Mouse (Mus musculus): ENCODE measurements at regions not wholly inside any gene's neighbourhood (a gene's known extent, or its start where the extent isn't known, plus 50 kb on each side); places are given as distances from the start of the nearest gene placed in this dataset.
A peak's percentile ranks its signal among the peaks of the same experiment; 100 is the strongest.

DNA sequence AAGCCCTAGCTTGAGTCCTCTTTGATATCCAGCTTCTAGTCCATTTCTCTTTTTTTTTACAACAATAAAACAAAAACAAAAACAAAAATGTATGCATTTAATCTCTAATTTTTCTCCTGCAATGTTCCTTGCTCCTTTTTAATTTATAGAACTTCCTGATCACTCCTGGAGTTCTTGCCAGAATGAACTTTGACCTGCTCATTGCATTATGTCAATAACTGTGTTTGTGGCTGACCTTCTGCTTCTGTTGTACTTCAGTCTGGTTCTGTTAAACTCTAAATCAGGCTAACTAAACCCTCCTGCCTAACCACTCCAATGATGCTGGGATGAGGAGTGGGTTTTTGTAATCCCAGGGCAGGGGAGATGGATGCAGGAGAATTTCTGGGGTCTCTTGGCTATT, 674.0 kb downstream of the Gsdmc2 start:
- Histone ChIP-seq H3K27ac (ENCODE audit: low read depth) (no peak overlapping the region), H3K4me3 (ENCODE audit: low read depth, low read length) (no peak overlapping the region), H3K9me3 (ENCODE audit: low read length) (no peaks in the 10 kb centered on the region), H3K36me3 (replicated peaks; ENCODE audit: insufficient read depth, low read length) (no peaks in the 10 kb centered on the region), H3K4me1 (ENCODE audit: insufficient read depth) (no peaks in the 10 kb centered on the region), H3K4me2 (ENCODE audit: low read depth, low read length) (no peak overlapping the region), H3K27me3 (ENCODE audit: insufficient read depth, low read length) (no peaks in the 10 kb centered on the region), H3K9ac (replicated peaks) (no peak overlapping the region)
- ATAC-seq (no peak), DNase-seq (no peak)
- TF ChIP-seq EP300 (IDR thresholded peaks at IDR 0.05; ENCODE audit: low read depth) = no peak
- no peak for TF ChIP-seq CTCF (IDR thresholded peaks at IDR 0.05; ENCODE audit: low read depth)

- no peaks in the 10 kb centered on the region for H3K9me3 ChIP-seq (ENCODE audit: low read length)
- no peak overlapping the region for H3K9ac ChIP-seq (replicated peaks)
- no peak overlapping the region for H3K27ac ChIP-seq (ENCODE audit: low read depth)
- H3K4me3 ChIP-seq (ENCODE audit: low read depth, low read length) = no peak overlapping the region
- no peak overlapping the region for H3K4me2 ChIP-seq (ENCODE audit: low read depth, low read length)
- H3K27me3 ChIP-seq (ENCODE audit: insufficient read depth, low read length) = no peaks in the 10 kb centered on the region
- WGBS (ENCODE audit: insufficient replicate concordance) = 71% methylated on average over 1 of the region's 1 CpGs
- no peak for ATAC-seq
- DNase-seq = no peak
- H3K36me3 ChIP-seq (replicated peaks; ENCODE audit: insufficient read depth, low read length) = no peaks in the 10 kb centered on the region
- no peaks in the 10 kb centered on the region for H3K4me1 ChIP-seq (ENCODE audit: insufficient read depth)
- no peak for TF ChIP-seq EP300 (IDR thresholded peaks at IDR 0.05; ENCODE audit: low read depth)
- no peak for TF ChIP-seq CTCF (IDR thresholded peaks at IDR 0.05; ENCODE audit: low read depth)
Measured at GRCm38 (mm10) chr15:63170171-63170570, 674.8 kb downstream of the Gsdmc2 start.

DNA sequence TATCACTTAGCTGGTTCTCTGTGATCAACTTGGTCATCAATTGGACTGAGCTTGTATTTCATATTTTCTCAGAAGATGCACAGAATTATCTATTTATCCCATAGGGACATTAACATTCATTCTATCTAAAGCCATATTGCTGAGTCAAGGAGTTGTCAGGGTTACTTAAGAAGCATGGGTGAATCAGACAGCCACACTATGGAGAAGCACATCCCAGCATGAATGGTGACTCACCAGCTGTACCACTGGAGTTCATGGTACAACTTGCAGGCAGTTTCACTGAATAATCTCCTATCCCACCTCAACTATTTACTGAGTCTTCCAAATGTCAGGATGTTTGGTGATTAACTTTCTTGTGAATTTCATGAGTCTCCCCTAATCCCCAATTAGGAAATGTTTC, 678.6 kb downstream of the Gsdmc2 start:
- no peak overlapping the region for H3K4me2 ChIP-seq (ENCODE audit: low read depth, low read length)
- no peaks in the 10 kb centered on the region for H3K27me3 ChIP-seq (ENCODE audit: insufficient read depth, low read length)
- no peak overlapping the region for H3K27ac ChIP-seq (ENCODE audit: low read depth)
- no peak for TF ChIP-seq CTCF (IDR thresholded peaks at IDR 0.05; ENCODE audit: low read depth)
- TF ChIP-seq EP300 (IDR thresholded peaks at IDR 0.05; ENCODE audit: low read depth) = no peak
- ATAC-seq = no peak
- no peaks in the 10 kb centered on the region for H3K36me3 ChIP-seq (replicated peaks; ENCODE audit: insufficient read depth, low read length)
- no peak for DNase-seq
- H3K4me1 ChIP-seq (ENCODE audit: insufficient read depth) = no peaks in the 10 kb centered on the region
- H3K4me3 ChIP-seq (ENCODE audit: low read depth, low read length) = no peak overlapping the region
- H3K9ac ChIP-seq (replicated peaks) = no peak overlapping the region
- H3K9me3 ChIP-seq (ENCODE audit: low read length) = no peaks in the 10 kb centered on the region

- 41% methylated on average over 6 of the region's 6 CpGs for WGBS (ENCODE audit: insufficient replicate concordance)
- H3K4me2 ChIP-seq (ENCODE audit: low read depth, low read length) = no peak overlapping the region
- no peak overlapping the region for H3K27ac ChIP-seq (ENCODE audit: low read depth)
- TF ChIP-seq EP300 (IDR thresholded peaks at IDR 0.05; ENCODE audit: low read depth) = no peak
- TF ChIP-seq CTCF (IDR thresholded peaks at IDR 0.05; ENCODE audit: low read depth) = no peak
- no peak for DNase-seq
- no peak for ATAC-seq
- H3K27me3 ChIP-seq (ENCODE audit: insufficient read depth, low read length) = no peaks in the 10 kb centered on the region
- no peak overlapping the region for H3K9ac ChIP-seq (replicated peaks)
- H3K4me3 ChIP-seq (ENCODE audit: low read depth, low read length) = no peak overlapping the region
- no peaks in the 10 kb centered on the region for H3K4me1 ChIP-seq (ENCODE audit: insufficient read depth)
- H3K36me3 ChIP-seq (replicated peaks; ENCODE audit: insufficient read depth, low read length) = no peaks in the 10 kb centered on the region
- no peaks in the 10 kb centered on the region for H3K9me3 ChIP-seq (ENCODE audit: low read length)
Measured at GRCm38 (mm10) chr15:63163550-63164279, 681.3 kb downstream of the Gsdmc2 start.

- 56% methylated on average over 4 of the region's 4 CpGs for WGBS (ENCODE audit: insufficient replicate concordance)
Measured at GRCm38 (mm10) chr15:63162881-63163549, 682.0 kb downstream of the Gsdmc2 start.

DNA sequence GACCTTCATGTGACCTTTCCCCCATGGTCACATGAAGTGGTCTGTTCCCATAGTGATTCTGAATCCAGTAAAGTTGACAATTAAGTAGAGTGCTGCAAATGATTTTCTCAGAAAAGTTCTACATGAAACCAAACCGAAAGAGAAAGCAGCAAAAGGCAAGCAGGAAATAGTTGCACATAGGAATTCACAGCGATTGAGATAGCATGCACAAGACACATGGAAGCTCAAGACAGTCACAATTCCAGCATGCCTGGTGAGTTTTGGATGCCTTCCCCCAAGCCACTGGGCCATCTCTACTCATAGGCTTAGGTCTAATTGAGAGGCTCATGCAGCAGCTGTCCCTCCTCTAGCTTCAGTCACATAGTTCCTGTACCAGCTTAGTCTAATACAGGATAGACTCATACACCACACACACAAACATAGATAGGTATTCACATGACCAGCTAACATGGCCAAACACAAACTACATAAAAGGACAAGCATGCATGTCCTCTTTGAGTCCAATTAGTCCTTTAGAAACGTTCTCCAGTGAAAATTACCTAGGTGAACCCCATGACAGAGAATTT, 721.8 kb downstream of the Gsdmc2 start:
- no peak overlapping the region for H3K9ac ChIP-seq (replicated peaks)
- H3K27ac ChIP-seq (ENCODE audit: low read depth) = no peak overlapping the region
- TF ChIP-seq CTCF (IDR thresholded peaks at IDR 0.05; ENCODE audit: low read depth) (no peak), EP300 (IDR thresholded peaks at IDR 0.05; ENCODE audit: low read depth) (no peak)
- H3K27me3 ChIP-seq (ENCODE audit: insufficient read depth, low read length) = no peaks in the 10 kb centered on the region
- 61% methylated on average over 3 of the region's 3 CpGs for WGBS (ENCODE audit: insufficient replicate concordance)
- H3K9me3 ChIP-seq (ENCODE audit: low read length) = no peaks in the 10 kb centered on the region
- ATAC-seq (no peak), DNase-seq (no peak)
- no peak overlapping the region for H3K4me3 ChIP-seq (ENCODE audit: low read depth, low read length)
- H3K36me3 ChIP-seq (replicated peaks; ENCODE audit: insufficient read depth, low read length) = no peaks in the 10 kb centered on the region
- 0 out of 2 replicates have a peak overlapping the region, but pooled peaks have one; percentile 29 for H3K4me2 ChIP-seq (ENCODE audit: low read depth, low read length)
- no peaks in the 10 kb centered on the region for H3K4me1 ChIP-seq (ENCODE audit: insufficient read depth)

More at GRCm38 (mm10) chr15:63162881-63163549, 682.0 kb downstream of the Gsdmc2 start:
- Histone ChIP-seq H3K4me1 (ENCODE audit: insufficient read depth) (no peaks in the 10 kb centered on the region), H3K36me3 (replicated peaks; ENCODE audit: insufficient read depth, low read length) (no peaks in the 10 kb centered on the region), H3K4me2 (ENCODE audit: low read depth, low read length) (no peak overlapping the region), H3K4me3 (ENCODE audit: low read depth, low read length) (no peak overlapping the region), H3K9ac (replicated peaks) (no peak overlapping the region), H3K27ac (ENCODE audit: low read depth) (no peak overlapping the region), H3K27me3 (ENCODE audit: insufficient read depth, low read length) (no peaks in the 10 kb centered on the region), H3K9me3 (ENCODE audit: low read length) (no peaks in the 10 kb centered on the region)
- DNase-seq (no peak), ATAC-seq (no peak)
- TF ChIP-seq CTCF (IDR thresholded peaks at IDR 0.05; ENCODE audit: low read depth) (no peak), EP300 (IDR thresholded peaks at IDR 0.05; ENCODE audit: low read depth) (no peak)
